Mouse (Mus musculus) lung, embryonic 15.5 days (tissue): ENCODE results near the gene C130050O18Rik. TPM values are rescaled to one million over a fixed set of nuclear protein-coding genes. Genes with fewer than 3 reads are reported as not detected.

ENCODE experiments used
- ATAC-seq: fragments of 200-750 bp; cut with Nextera tagmentation; 2 replicates; pipeline ENCODE4 v1.8.0; 2017; ENCODE audit warnings: moderate number of reproducible peaks, borderline replicate concordance; ENCODE audit not compliant: low FRiP score, low TSS enrichment; ENCODE audit errors: extremely low read depth
- H3K27ac ChIP-seq: fragments of 300-500 bp; sonication (generic); 2 replicates; pipeline ENCODE4 v1.5.1; 2015; ENCODE audit warnings: moderate library complexity, mild to moderate bottlenecking, inconsistent platforms
- H3K27me3 ChIP-seq: fragments of 300-500 bp; sonication (generic); 2 replicates; pipeline ENCODE4 v1.6.1; 2015; ENCODE audit warnings: inconsistent platforms
- H3K36me3 ChIP-seq: fragments of 300-500 bp; sonication (generic); 2 replicates; pipeline ENCODE4 v1.6.1; 2015; ENCODE audit warnings: inconsistent platforms
- H3K4me1 ChIP-seq: fragments of 300-500 bp; sonication (generic); 2 replicates; pipeline ENCODE4 v1.6.1; 2015; ENCODE audit warnings: inconsistent platforms
- H3K4me2 ChIP-seq: fragments of 300-500 bp; sonication (generic); 2 replicates; pipeline ENCODE4 v1.6.1; 2015; ENCODE audit warnings: inconsistent platforms, mild to moderate bottlenecking, moderate library complexity
- H3K4me3 ChIP-seq: fragments of 300-500 bp; sonication (generic); 2 replicates; pipeline ENCODE4 v1.5.1; 2015; ENCODE audit warnings: mild to moderate bottlenecking, inconsistent platforms
- H3K9ac ChIP-seq: fragments of 300-500 bp; sonication (generic); 2 replicates; pipeline ENCODE4 v1.6.1; 2015; ENCODE audit warnings: inconsistent platforms
- H3K9me3 ChIP-seq: fragments of 300-500 bp; sonication (generic); 2 replicates; pipeline ENCODE4 v1.6.1; 2016; ENCODE audit warnings: inconsistent platforms
- WGBS: fragments of 180-500 bp; shearing (Covaris S2); methylation state at CpG from one replicate; pipeline ENCODE4 v1.1.7; 2015; 5-methylcytosine and 5-hydroxymethylcytosine counted together
- polyA plus RNA-seq: library from polyadenylated mRNA; unstranded; fragments of >200 nt; fragmentation: Nextera tagmentation; extraction: Ambion mirVana; gene quantifications from 2 replicates; pipeline ENCODE4 v1.2.1, GENCODE M21; 2015

Gene C130050O18Rik
- polyA plus RNA-seq, 1 experiment from 2014 or later = 1.0 TPM

GRCm38 (mm10) chr5:139371118-139371517 lies 34.0 kb upstream of the C130050O18Rik start:
- Histone ChIP-seq H3K4me3 (peak overlapping the region; percentile 65), H3K9ac (peak overlapping the region; percentile 92), H3K4me1 (peaks cover 37% of the 10 kb centered on the region), H3K27me3 (no peaks in the 10 kb centered on the region), H3K4me2 (peak overlapping the region; percentile 83), H3K36me3 (no peaks in the 10 kb centered on the region), H3K9me3 (no peaks in the 10 kb centered on the region), H3K27ac (no peak overlapping the region)
- no peak for ATAC-seq
- WGBS = 58% methylated on average over 5 of the region's 5 CpGs

GRCm38 (mm10) chr5:139371631-139372401 lies 33.3 kb upstream of the C130050O18Rik start:
- Histone ChIP-seq H3K4me1 (peaks cover 36% of the 10 kb centered on the region), H3K9ac (peak overlapping the region; percentile 92), H3K4me3 (peak overlapping the region; percentile 65), H3K36me3 (no peaks in the 10 kb centered on the region), H3K27ac (peak overlapping the region; percentile 82), H3K4me2 (peak overlapping the region; percentile 83), H3K27me3 (no peaks in the 10 kb centered on the region), H3K9me3 (no peaks in the 10 kb centered on the region)
- under 1% methylated on average over 38 of the region's 39 CpGs for WGBS
- peak; percentile 95 for ATAC-seq

GRCm38 (mm10) chr5:139373126-139373525 lies 32.0 kb upstream of the C130050O18Rik start:
- no peak overlapping the region for H3K27ac ChIP-seq
- H3K4me1 ChIP-seq = peaks cover 49% of the 10 kb centered on the region
- H3K27me3 ChIP-seq = no peaks in the 10 kb centered on the region
- no peaks in the 10 kb centered on the region for H3K36me3 ChIP-seq
- H3K4me2 ChIP-seq = no peak overlapping the region
- H3K4me3 ChIP-seq = no peak overlapping the region
- H3K9ac ChIP-seq = no peak overlapping the region
- no peaks in the 10 kb centered on the region for H3K9me3 ChIP-seq
- 78% methylated on average over 3 of the region's 3 CpGs for WGBS
- ATAC-seq = no peak

GRCm38 (mm10) chr5:139373889-139374444 lies 31.1 kb upstream of the C130050O18Rik start:
- H3K4me1 ChIP-seq = peaks cover 57% of the 10 kb centered on the region

GRCm38 (mm10) chr5:139374841-139375240 lies 30.2 kb upstream of the C130050O18Rik start:
- Histone ChIP-seq H3K9me3 (no peaks in the 10 kb centered on the region), H3K9ac (no peak overlapping the region), H3K36me3 (no peaks in the 10 kb centered on the region), H3K27me3 (no peaks in the 10 kb centered on the region), H3K4me2 (no peak overlapping the region), H3K4me3 (no peak overlapping the region), H3K4me1 (peaks cover 66% of the 10 kb centered on the region), H3K27ac (no peak overlapping the region)
- WGBS = 84% methylated on average over 2 of the region's 2 CpGs
- ATAC-seq = no peak

More at GRCm38 (mm10) chr5:139373889-139374444, 31.1 kb upstream of the C130050O18Rik start:
- 69% methylated on average over 6 of the region's 6 CpGs for WGBS
- no peak overlapping the region for H3K4me2 ChIP-seq
- no peak overlapping the region for H3K4me3 ChIP-seq
- H3K27ac ChIP-seq = no peak overlapping the region
- H3K27me3 ChIP-seq = no peaks in the 10 kb centered on the region
- no peak for ATAC-seq
- H3K36me3 ChIP-seq = no peaks in the 10 kb centered on the region
- no peaks in the 10 kb centered on the region for H3K9me3 ChIP-seq
- H3K9ac ChIP-seq = no peak overlapping the region

GRCm38 (mm10) chr5:139377468-139378270 lies 27.4 kb upstream of the C130050O18Rik start, which contains the start of gene Gpr146:
TSS of gene Gpr146 (plus strand) at chr5:139377697.
- ATAC-seq = peak; percentile 32; the same call in 1 of the 2 replicates
- Histone ChIP-seq H3K27me3 (no peaks in the 10 kb centered on the region), H3K4me1 (peaks cover 64% of the 10 kb centered on the region), H3K9ac (peak within 1 kb of the TSS; percentile 17; the same call in 1 of the 2 replicates), H3K27ac (peak within 1 kb of the TSS; percentile 97), H3K4me3 (no peak within 1 kb of the TSS), H3K9me3 (no peaks in the 10 kb centered on the region), H3K36me3 (no peaks in the 10 kb centered on the region), H3K4me2 (peak within 1 kb of the TSS; percentile 87)
- 23% methylated on average over 18 of the region's 18 CpGs for WGBS

GRCm38 (mm10) chr5:139378271-139378556 lies 26.9 kb upstream of the C130050O18Rik start:
- H3K4me1 ChIP-seq = peaks cover 65% of the 10 kb centered on the region
- H3K4me3 ChIP-seq = no peak overlapping the region
- 69% methylated on average over 7 of the region's 7 CpGs for WGBS
- H3K4me2 ChIP-seq = no peak overlapping the region; the same call in 1 of the 2 replicates
- peak overlapping the region; percentile 97 for H3K27ac ChIP-seq
- H3K9me3 ChIP-seq = no peaks in the 10 kb centered on the region
- H3K36me3 ChIP-seq = no peaks in the 10 kb centered on the region
- no peaks in the 10 kb centered on the region for H3K27me3 ChIP-seq
- ATAC-seq = no peak
- H3K9ac ChIP-seq = no peak overlapping the region

- peak overlapping the region; percentile 97 for H3K27ac ChIP-seq
- H3K4me1 ChIP-seq = peaks cover 67% of the 10 kb centered on the region
- H3K9ac ChIP-seq = no peak overlapping the region
- no peaks in the 10 kb centered on the region for H3K36me3 ChIP-seq
- H3K4me2 ChIP-seq = peak overlapping the region; percentile 87
- H3K4me3 ChIP-seq = no peak overlapping the region
- no peaks in the 10 kb centered on the region for H3K27me3 ChIP-seq
- peak; percentile 46; the same call in 1 of the 2 replicates for ATAC-seq
- 11% methylated on average over 21 of the region's 21 CpGs for WGBS
- H3K9me3 ChIP-seq = no peaks in the 10 kb centered on the region
Observed at GRCm38 (mm10) chr5:139378986-139379629, 26.0 kb upstream of the C130050O18Rik start.

GRCm38 (mm10) chr5:139379771-139380384 lies 25.2 kb upstream of the C130050O18Rik start:
- 15% methylated on average over 8 of the region's 8 CpGs for WGBS
- no peak for ATAC-seq

GRCm38 (mm10) chr5:139380385-139381248 lies 24.5 kb upstream of the C130050O18Rik start:
- Histone ChIP-seq H3K27ac (peak overlapping the region; percentile 97), H3K9me3 (no peaks in the 10 kb centered on the region), H3K9ac (peak overlapping the region; percentile 56), H3K4me2 (peak overlapping the region; percentile 87), H3K27me3 (no peaks in the 10 kb centered on the region), H3K36me3 (no peaks in the 10 kb centered on the region), H3K4me3 (peak overlapping the region; percentile 68), H3K4me1 (peaks cover 71% of the 10 kb centered on the region)
- WGBS = 1% methylated on average over 71 of the region's 73 CpGs
- peak; percentile 84 for ATAC-seq

More at GRCm38 (mm10) chr5:139379771-139380384, 25.2 kb upstream of the C130050O18Rik start:
- H3K9me3 ChIP-seq = no peaks in the 10 kb centered on the region
- no peaks in the 10 kb centered on the region for H3K36me3 ChIP-seq
- peak overlapping the region; percentile 56; the same call in 1 of the 2 replicates for H3K9ac ChIP-seq
- H3K27ac ChIP-seq = peak overlapping the region; percentile 97
- peak overlapping the region; percentile 87 for H3K4me2 ChIP-seq
- no peaks in the 10 kb centered on the region for H3K27me3 ChIP-seq
- H3K4me3 ChIP-seq = peak overlapping the region; percentile 68
- H3K4me1 ChIP-seq = peaks cover 70% of the 10 kb centered on the region
